Mouse (Mus musculus): ENCODE results near the gene Aqp8.

DNA sequence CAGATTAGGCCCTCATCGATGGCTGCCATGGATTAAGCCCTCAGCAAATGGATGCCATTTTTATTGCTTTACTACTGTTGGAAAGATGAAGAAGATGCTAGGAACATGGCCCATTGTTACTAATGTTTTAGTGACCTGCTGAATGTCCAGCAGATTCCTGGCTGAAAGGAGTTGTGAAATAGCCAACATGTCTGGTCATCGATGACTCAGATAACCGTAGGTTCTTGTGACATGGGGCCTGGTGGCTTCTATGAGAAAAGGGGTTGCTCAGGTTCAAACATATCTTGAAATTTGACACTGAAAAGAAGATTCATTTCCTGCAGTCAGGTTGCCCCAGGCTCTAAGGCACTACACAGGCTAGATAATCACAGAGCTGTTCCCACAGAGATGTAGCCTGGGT lies 7.0 kb upstream of the Aqp8 start:
- no peak for TF ChIP-seq EP300 (IDR thresholded peaks at IDR 0.05; ENCODE audit: low read depth)
- no peak for TF ChIP-seq CTCF (IDR thresholded peaks at IDR 0.05; ENCODE audit: low read depth)

Data from liver, postnatal 0 days (tissue).